Mouse (Mus musculus) limb, embryonic 13.5 days (tissue): ENCODE results near the gene Mtrex. TPM values are rescaled to one million over a fixed set of nuclear protein-coding genes. Genes with fewer than 3 reads are reported as not detected.

Experiments
- ATAC-seq: fragments of 200-750 bp; cut with Nextera tagmentation; 2 replicates; pipeline ENCODE4 v1.8.0; 2017; ENCODE audit warnings: low read depth, moderate number of reproducible peaks, moderate TSS enrichment; ENCODE audit not compliant: low FRiP score
- H3K27ac ChIP-seq: fragments of 300-500 bp; sonication (generic); 2 replicates; pipeline ENCODE4 v1.5.1; 2015; ENCODE audit warnings: inconsistent platforms, mild to moderate bottlenecking, moderate library complexity
- H3K27me3 ChIP-seq: fragments of 300-500 bp; sonication (generic); 2 replicates; pipeline ENCODE4 v1.6.1; 2015; ENCODE audit warnings: mild to moderate bottlenecking, inconsistent platforms
- H3K36me3 ChIP-seq: fragments of 300-500 bp; sonication (generic); 2 replicates; pipeline ENCODE4 v1.6.1; 2015; ENCODE audit warnings: inconsistent platforms, mild to moderate bottlenecking, moderate library complexity
- H3K4me1 ChIP-seq: fragments of 300-500 bp; sonication (generic); 2 replicates; pipeline ENCODE4 v1.6.1; 2015; ENCODE audit warnings: inconsistent platforms
- H3K4me2 ChIP-seq: fragments of 300-500 bp; sonication (generic); replicated peaks from 2 replicates; pipeline ENCODE4 v1.6.1; 2015; ENCODE audit warnings: inconsistent platforms, mild to moderate bottlenecking, moderate library complexity
- H3K4me3 ChIP-seq: fragments of 300-500 bp; sonication (generic); 2 replicates; pipeline ENCODE4 v1.5.1; 2015; ENCODE audit warnings: moderate library complexity, mild to moderate bottlenecking, inconsistent platforms
- H3K9ac ChIP-seq: fragments of 300-500 bp; sonication (generic); 2 replicates; pipeline ENCODE4 v1.6.1; 2015; ENCODE audit warnings: mild to moderate bottlenecking, inconsistent platforms
- H3K9me3 ChIP-seq: fragments of 300-500 bp; sonication (generic); 2 replicates; pipeline ENCODE4 v1.6.1; 2016; ENCODE audit warnings: inconsistent platforms
- WGBS: fragments of 180-500 bp; shearing (Covaris S2); methylation state at CpG from one replicate; pipeline ENCODE4 v1.1.7; 2015; 5-methylcytosine and 5-hydroxymethylcytosine counted together
- polyA plus RNA-seq: library from polyadenylated mRNA; unstranded; fragments of >200 nt; fragmentation: Nextera tagmentation; extraction: Ambion mirVana; gene quantifications from 2 replicates; pipeline ENCODE4 v1.2.1, GENCODE M21; 2015

Gene Mtrex
- polyA plus RNA-seq, 1 experiment from 2014 or later, result 77.8 TPM

DNA sequence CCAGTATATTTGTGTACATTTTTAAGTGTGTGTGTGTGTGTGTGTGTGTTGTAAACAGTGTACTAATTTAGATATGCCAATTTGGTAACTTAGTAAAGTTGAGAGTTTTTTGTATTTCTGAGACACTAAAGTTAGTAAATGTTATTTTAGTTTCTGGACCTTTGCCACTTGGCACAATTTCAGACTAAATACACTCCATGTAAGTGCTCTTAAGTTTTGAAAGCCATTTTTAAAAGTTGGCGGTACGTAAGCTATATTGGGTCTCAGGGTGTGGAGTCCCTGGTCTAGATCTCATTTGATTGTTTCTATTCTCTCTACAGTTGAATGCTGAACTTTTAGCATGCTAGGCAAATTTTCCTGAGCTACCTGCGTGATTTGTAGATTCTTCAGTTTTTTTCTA is 109.1 kb downstream of the Mtrex start:
- no peaks in the 10 kb centered on the region for H3K36me3 ChIP-seq
- H3K9ac ChIP-seq, result no peak overlapping the region
- WGBS, result 72% methylated on average over 3 of the region's 3 CpGs
- no peaks in the 10 kb centered on the region for H3K27me3 ChIP-seq
- ATAC-seq, result no peak
- H3K9me3 ChIP-seq, result no peaks in the 10 kb centered on the region
- no peak overlapping the region for H3K4me2 ChIP-seq
- no peak overlapping the region for H3K4me3 ChIP-seq
- no peak overlapping the region for H3K27ac ChIP-seq
- no peaks in the 10 kb centered on the region for H3K4me1 ChIP-seq

Other genes with a start within 250 kb of the Mtrex start
- gene Plpp1, start 126.6 kb downstream of the Mtrex start, polyA plus RNA-seq, result 53.8 and 55.0 TPM in 2 replicates
- gene Dhx29, start 56 bp upstream of the Mtrex start, polyA plus RNA-seq, result 31.3 and 34.5 TPM in 2 replicates
- gene Ccno, start 60.4 kb upstream of the Mtrex start, polyA plus RNA-seq, result 0.23 and 0.29 TPM in 2 replicates
- gene Mcidas, start 66.4 kb upstream of the Mtrex start, polyA plus RNA-seq, result not detected in 2 replicates
- not detected in 2 replicates for gene Cdc20b, start 107.7 kb upstream of the Mtrex start, polyA plus RNA-seq
- 201 and 206 TPM in 2 replicates for gene Gpx8, start 119.0 kb upstream of the Mtrex start, polyA plus RNA-seq
- gene Gzma, start 173.6 kb upstream of the Mtrex start, polyA plus RNA-seq, result not detected in 2 replicates